Mouse (Mus musculus) brain, embryonic 18.5 days (tissue): ENCODE measurements at regions not wholly inside any gene's neighbourhood (a gene's known extent, or its start where the extent isn't known, plus 50 kb on each side); places are given as distances from the start of the nearest gene placed in this dataset.

Source experiments
- DNase-seq: peaks from one replicate; pipeline ENCODE4 v3.0.0-alpha.2; 2012; ENCODE audit warnings: low read depth, low spot score

DNA sequence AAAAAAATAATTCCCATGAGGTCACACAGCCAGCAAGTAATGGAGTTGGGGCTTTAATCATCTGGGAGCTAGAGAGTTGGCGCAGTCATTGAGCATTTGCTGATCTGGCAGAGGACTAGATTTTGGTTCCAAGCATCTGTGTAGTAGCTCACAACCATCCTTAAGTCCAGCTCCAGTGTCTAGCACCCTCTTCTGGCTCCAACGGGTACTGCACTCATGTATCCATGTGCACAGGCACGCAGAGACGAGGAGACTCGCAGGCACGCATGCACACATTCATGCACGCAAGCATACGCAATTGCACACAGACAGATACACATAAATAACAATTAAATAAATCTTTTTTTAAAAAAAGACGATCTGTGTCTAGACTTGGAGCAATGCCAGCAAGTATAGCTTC is 455.5 kb upstream of the Tbx3 start:
- no peak for DNase-seq

DNA sequence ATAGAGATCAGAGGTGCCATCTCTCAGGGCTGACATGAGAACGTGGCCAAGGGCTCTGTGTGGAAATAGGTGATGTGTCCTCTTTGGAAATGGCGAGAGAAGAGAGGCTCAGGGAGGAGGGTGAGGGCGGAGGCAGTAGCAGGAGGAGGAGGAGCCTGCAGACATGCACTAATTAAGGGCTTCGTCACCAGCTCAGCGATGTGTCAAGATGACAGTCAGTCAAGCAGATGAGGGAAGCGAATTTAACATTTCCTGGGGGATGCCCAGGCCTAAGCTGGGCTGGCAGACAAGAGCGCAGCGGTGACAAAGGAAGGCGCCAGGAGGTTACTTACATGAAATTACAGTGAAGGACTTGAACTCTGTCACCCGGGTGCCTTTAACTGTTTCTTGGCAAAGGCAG is 455.1 kb upstream of the Tbx3 start:
- DNase-seq: no peak

DNA sequence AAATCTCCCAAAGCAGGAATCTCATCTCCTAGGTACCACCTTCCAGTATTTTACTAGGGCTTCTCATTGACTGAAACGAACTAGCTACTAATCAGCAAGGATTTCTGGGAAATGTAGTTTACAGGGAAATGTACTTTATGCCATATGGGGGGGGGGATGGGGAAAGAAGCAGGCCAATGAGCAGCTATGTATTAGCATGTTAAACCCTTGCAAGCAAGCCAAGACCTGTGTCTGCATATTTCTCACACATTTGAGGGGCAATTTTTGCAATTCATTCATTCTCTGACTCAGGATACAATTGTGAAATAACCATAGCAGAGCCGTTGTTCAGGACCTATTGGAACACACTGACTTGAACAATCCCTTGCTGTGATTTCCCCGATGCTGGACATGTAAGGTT is 454.3 kb upstream of the Tbx3 start:
- no peak for DNase-seq

DNA sequence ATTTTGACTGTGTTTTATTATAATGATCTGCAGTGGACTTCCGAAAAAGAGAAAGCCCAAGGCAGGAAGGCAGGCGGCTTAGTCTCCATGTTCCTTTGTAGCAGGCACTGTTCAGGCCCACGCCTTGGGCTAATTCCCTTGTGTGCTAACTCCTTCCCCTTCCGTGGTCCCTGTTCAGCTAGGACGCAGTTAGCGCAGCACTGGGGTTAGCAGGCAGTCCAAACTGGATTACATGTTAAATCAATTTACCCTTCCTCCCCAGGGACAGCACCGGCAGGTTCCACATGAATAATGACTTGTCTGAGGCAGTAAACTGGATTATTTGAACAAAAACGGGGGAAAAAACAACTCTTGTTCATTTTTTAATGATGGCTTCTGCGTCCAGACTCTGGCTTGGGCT is 453.4 kb upstream of the Tbx3 start:
- no peak for DNase-seq

DNA sequence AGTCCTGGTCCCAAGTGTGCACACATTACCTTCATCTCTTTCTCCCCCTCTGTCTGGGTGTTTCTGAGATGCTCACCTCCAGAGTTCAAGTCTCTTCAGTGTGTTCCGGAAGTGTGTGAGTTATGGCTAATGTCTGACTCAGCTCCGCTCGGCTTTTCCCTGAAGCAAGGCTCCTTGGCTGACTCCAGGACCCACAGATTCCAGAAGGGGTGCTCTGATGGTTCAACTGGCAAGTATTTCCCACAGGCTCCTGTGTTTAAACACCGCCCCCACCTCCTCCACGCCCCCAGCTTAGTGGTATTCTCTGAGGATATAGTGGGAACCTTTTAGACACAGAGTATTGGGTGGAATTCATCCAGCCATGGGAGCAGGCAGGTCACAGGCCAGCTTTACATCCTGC is 441.8 kb upstream of the Tbx3 start:
- DNase-seq: no peak

DNA sequence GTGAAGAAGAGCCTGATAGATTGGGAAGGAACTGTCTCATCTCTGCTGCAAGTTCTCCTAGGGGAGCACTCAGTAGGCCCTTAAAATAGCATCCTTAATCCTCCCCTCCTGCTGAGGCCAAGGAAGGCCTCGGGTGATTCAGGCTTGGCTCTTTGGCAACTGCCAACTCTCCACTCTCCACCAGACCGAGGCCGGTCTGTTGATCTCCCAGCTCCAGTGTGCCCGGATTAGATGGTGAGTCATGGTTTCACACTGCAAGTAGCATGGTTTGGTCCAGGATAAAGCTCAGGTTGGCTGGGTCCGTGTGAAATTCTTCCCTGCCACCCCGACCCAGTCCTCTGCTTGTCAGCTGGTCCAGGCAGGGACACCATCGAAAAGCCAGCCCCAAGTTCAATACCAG is 437.5 kb upstream of the Tbx3 start:
- DNase-seq: no peak

DNA sequence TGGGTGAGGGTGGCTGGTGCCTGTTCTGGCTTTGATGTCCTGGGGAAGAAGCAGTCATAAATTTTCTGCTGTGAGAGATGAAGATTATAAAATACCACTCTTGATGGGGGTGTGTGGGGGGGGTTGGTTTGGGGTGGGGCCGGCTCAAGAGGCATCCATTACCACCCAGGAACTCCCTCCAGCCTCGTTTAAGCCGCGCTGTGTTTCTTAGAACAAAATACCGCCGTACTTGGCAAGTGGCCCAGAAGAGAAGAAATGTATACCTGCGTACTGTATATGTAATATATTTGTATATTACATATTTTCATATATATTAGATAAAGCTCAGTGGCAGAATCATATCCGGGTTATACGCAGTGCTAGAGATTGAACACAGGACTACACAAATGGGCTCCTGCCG is 434.6 kb upstream of the Tbx3 start:
- no peak for DNase-seq

DNA sequence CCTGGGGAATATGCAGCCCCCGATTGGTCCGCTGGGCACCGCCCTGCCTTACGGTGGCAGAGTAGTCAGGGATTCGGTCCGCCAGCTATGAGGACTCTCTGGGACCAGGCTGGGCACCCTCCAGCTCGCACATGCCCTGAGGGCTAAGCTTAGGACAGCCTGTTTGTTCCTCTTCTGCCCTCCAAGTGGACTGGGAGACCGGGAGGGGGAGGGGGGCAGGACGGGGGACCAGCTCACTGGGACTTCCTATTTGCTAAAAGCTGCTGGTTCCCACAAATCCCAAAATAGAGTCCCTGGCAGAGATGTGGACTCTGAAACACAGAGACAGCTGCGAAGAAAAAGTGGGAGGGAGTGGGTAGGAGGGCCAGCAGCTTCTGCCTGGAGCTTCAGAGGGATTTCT is 423.6 kb upstream of the Tbx3 start:
- no peak for DNase-seq

DNA sequence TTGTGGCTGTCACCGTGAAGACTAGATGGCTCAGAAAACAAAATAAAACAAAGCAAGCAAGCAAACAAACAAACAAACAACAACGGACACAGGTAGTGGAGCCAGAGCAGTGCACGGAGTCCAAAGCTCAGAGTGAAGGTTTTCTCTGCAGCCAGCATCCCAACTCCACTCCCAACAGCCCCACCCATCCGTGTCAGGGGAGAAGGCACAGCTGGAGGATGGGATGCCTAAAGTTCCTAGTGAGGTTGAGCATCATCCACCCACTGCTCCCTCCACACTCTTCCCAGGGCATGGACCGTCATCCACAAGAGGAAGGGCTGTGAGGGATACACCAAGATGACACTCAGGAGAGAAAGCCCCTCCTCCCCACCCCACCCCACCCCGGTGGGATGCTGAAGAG is 421.8 kb upstream of the Tbx3 start:
- no peak for DNase-seq

DNA sequence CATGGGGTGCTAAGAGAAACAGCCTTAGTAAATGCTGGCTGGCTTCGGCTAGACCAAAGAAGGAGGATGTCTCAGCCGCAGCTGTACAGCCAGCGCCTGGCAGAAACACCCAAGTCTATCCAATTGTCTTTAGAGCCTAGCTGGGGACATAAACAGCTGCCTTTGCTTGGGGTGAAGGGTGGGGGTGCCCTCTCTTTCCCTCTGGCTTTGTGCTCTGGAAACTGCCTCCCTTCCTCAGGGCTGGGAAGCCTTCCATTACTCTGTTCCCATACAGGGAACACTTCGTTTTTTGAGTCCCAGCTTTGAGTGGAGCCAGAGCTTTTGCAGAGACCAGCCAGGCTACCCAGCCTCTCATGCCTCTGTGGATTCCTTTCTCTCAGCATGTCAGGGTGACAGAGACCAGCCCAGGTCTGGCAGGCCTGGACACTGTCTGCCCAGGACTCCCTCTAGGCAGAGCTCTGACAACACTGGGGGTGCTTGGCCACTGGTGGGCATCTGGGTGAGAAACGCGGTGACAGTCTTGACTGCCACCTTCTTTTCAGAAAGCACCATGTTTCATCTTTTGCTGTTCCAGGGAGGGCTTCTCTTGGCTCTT is 421.2 kb upstream of the Tbx3 start:
- no peak for DNase-seq

DNA sequence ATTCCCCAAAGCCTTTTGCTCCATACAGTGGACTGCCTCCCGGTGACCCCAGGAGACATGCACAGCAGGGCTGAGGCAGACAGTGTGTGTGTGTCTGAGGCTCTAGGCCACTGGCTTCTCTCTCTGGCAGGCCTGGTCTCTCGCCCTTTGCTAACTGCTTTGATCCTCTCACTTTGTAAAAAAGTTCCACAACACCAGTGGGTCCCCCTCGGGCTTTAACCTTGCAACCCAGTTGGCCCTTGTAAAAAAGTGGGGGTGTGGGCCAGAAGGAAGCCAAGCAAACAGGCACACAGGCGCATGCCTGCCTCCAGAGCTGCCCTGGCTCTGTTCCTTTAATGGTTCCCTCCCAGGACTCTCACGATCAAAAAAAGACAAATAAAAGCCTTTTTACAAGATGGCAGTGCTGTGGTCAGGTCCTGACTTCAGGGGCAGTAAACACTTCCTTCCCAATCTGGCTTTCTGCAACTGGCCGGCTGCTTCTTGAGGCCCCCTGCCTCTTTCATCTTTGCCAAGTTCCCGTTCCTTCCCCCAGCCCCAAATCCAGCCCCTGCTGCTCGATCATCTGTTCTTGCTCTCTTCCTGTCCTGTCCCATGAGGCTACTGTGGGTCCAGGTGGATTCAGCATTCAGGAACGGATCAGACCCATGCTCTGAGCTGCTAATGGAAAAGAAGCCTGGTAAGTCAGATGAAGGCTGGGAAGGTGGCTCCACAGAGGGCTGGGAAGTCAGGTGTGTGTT is 419.0 kb upstream of the Tbx3 start:
- no peak for DNase-seq

DNA sequence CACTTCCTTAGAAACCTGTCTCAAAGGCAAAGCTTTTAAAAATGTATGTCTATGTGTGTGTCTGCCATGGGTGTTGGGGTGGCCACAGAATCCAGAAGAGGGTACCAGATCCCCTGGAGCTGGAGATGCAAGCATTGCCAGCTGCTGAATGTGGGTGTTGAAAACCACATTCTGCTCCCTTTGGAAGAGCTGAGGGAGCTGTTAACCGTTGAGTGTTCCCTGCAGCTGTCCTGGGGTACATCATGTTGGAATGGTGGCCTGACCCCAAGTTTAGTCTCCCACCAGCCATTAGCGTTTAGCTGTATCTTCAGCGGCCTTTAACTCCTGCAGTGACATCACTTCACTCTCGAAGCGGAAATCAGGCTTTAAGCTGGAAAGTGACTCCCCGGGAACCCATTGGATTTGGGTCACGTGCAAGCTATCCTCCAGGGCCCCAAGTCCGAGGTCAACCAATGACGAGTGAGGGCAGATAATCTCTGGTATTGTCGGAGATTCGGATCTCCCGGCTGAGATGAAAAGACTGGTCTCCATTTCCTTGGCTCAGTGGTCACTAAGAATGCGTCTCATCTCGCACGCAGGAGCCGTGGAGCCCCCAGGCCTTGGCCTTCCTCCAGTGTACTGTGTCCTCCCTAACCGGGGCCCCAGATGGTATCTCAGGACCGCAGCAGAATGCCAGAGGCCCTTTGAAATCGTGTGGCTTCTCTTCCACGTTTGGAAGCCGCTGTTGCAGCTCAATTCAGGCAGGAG is 412.9 kb upstream of the Tbx3 start:
- no peak for DNase-seq

DNA sequence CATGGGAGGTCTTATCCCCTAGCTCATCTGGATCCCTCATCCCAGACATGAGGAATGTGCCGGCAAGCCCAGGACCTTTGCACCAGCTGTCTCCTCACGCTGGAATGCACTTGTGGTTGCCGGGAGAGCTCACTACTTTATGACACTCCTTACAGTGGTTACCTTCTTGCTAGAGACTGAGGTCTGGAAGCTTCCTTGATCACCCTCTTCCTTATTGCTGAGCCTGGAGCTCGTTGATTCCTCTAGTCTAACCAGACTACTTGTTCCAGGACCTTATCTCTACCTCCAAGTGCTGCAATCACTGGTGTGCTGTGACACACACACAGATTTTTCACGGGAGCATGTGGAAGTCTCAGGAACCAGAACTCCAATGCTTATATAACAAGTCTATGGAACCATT is 411.6 kb upstream of the Tbx3 start:
- no peak for DNase-seq

DNA sequence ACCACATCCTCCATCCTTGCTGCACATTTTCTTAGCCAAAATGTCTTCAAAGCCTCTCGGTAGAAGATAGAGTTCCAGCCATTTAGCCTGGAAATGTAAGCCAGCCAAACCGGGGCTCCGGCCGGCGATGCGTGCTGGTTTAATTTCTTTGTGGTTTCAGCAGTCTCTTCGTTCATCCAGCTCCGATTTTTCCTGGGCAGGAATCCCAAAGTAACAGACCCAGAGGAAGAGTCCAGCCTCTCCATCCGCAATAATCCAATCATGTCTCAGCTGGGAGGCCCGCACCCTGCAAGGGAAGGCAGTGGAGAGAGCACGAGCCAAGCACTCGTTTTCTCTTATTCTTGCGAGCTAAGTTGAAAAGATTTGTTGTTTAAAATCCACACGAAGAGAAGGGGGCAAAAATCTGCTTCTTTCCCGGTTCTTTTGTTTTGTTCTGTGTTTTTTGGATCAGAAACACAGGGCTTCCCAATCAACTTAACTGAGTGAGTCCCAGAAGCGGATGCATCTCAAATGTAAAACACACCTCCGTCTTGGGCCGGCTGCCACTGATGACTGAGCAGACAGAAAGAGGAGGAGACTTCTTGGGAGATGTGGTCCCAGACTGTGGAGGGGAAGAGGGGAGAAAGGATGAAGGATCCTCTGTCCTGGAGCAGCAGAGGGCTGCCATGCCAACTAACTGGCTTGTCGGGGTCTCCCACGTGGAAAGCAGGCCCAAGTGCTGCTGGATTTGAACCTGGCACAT is 405.1 kb upstream of the Tbx3 start:
- peak; percentile 36 for DNase-seq

DNA sequence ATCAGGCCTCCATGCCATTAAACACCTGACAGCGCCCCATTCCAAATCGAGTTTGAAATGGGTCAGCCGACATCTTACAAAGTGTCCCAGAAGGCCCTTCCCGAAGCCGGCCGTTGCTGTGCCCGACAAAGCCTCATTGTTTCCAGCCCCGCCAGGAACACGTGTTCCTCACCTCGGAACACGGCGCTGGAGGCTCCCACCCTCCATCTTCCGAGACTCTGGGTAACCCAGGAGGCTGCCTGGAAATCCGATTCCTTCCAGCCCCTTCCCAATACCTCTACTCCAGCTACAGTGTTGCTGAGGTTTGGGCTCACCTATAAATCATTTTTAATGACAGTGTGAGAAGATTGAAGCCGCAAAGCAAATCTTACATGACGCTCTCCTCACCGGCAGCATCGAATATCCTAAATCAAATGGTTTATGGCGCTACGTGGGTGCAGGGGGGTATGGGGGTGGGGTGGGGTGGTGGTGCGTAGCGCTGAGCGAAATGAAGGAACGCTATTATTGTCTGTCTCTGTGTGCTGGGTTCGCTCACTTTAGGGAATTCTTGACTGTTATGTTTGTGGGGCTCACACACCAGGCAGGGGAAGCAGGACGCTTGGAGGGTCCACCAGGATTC is 399.1 kb upstream of the Tbx3 start:
- DNase-seq: no peak

DNA sequence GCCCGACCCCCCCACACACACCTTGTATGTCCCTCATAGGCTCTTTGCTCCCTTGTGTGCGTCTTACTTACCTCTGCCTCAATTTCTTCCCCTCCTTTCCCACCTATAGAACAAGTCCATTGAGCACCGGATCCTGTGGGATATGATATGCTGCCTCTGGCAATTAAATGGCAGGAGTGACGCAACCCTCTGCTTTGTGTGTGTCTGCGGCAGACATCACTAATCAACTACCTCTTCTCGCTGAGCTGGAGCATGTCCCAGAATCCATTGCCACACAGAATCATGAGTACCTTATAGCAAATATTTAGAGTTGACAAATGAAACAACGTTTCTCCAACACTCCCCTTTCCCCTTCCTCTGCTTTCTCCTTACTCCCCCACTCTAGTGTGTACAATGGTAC is 397.3 kb upstream of the Tbx3 start:
- DNase-seq: no peak

DNA sequence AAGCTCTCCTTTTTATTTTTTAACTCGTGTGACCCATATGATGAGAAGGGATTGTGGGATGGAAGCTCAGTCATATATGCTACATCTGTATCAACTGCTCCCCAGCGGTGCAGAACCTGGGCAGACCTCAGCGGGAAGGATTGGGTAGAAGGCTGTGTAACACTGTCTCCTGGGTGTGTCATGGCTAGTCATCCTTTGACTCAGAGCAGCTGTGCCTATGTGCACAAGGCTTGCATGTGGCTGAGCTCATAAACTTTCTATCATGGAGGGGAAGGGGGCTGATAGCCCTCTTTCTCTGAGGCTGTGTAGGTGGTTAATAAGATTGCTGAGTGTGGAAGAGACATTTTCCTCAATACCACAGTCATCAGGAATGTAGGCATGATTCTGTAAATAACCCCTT is 396.9 kb upstream of the Tbx3 start:
- DNase-seq: no peak

DNA sequence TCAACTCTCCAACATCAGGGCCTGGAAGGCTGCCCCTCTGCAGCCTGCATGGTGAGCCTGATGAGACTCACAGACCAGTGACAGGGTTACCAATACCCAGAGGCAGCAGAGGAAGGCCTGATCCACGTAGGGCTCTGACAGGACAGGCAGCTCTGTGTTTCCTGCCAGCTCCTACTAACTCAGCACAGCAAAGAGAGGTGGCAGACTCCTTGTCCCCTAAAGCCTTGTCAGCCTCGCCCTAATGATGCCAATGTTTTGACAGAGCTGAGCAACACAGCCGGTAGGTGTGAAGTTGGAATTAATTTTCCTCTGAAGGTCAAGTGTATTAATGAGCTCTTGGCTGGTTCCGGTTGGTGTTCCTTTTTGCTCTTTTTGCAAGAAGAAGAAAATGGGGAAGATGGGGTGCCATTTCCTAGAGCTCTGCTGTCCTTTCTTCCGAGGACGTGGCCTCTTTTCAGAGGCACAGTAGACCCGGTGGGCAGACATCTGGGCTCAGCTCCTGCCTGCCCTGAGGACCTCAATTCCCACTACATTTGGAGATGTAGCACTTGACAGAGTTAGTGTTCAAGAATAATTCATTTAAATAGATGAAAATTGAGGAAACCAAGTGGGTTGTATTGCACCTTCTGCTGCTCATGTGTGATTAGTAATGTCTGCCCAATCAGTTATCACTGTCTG is 395.5 kb upstream of the Tbx3 start:
- no peak for DNase-seq

DNA sequence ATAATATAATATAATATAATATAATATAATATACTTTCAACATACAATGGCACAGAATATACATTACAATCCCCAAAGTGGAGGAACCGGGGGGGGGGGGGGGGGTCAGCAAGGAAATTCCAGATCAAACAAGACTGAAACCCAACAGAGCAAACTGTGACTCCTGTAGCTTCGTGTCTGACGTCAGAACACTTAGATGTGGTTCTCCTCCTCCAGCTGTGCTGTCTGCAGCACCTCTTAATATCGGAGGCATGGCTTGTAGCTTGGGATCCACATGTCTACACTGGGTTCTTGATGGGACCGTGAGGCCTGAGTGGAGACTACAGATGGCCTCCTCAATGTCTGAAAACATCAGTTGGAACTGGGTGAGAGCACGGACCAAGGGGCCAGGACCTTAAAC is 390.3 kb upstream of the Tbx3 start:
- DNase-seq: no peak

DNA sequence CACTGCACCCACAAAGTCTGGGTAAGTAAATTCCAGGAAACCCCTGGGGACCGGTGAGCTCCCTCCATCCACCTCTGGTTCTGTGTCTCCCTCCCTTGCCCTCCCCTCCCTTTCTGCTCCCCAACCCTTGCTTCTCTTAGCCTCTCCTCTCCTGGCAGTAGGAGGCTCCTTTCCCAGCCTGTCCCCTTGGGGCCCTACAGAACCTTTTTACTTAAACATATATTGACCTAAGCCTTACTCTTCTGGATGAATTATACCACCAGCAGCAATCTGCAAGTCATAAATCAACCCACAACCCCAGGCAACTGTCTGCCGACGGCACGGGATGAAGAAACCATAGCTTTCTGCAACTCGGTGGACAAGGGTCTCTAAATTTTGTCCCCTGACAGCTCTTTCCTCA is 380.7 kb upstream of the Tbx3 start:
- DNase-seq: no peak

DNA sequence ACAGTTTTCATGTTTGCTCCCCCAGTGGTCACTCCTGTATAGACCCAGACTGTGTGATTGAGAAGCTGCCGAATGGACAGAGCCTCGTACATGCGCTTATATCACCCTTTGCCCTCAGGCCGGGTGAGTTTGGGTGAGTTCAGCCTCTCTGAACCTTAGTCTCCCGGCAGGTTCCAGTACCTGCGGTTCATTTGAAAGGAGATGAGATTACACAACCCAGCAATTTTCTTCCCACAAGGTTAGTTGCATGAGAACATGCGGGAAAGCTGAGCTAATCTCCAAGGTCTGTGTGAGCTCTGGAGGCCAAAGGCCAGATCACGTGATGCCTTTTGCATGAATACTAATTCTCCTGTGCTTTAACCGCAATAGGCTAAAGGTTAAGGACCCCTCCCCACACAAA is 378.1 kb upstream of the Tbx3 start:
- no peak for DNase-seq
